Comparison of ENCODE assay signal across 9 mouse cellular contexts in the genomic region with DNA sequence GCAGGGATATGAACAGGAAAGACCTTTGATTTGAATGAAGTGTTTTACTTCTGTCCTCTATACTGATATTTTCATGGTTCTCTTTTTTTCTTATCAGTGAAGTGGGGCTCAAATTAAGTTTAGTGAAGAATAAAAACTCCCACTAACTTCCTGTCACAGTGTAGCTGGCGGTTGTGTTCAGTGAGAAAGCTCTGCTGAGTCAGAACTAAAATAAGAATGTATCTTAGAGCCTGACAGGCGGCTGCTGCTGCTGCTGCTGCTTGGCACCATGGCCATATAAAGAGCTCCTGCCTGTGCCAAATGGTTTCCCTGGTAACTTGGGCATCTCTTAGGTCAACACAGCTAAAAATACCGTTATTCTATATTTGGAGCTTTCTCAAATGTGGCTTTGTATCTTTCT.
A peak's percentile ranks its signal among the peaks of the same experiment; 100 is the strongest.
DNase-seq lines count a peak whose midpoint lies in the region; ATAC-seq and TF ChIP-seq lines count a peak whose summit lies in the region.
"Had no signal": no experiment of that assay in that cellular context is flagged by ENCODE, and none has a peak within 500 bp of the region (broad histone marks: within the 10 kb centered on the region; RNA-seq: fewer than 3 reads in every experiment).

No protein-coding gene starts in this region.

- ATAC-seq in liver, embryonic 11.5 days (replicated peaks; ENCODE audit: low FRiP score) = no peak
- no peak for ATAC-seq in liver, postnatal 0 days
- ATAC-seq in intestine, embryonic 16.5 days = peak; percentile 52
- peak; percentile 66 for ATAC-seq in midbrain, embryonic 15.5 days (replicated peaks)

- no peak for TF ChIP-seq EP300 in liver, postnatal 0 days (IDR thresholded peaks at IDR 0.05; ENCODE audit: low read depth)

- DNase-seq in liver, embryonic 11.5 days (ENCODE audit: low spot score) = no peak
- no peak for DNase-seq in liver, postnatal 0 days
- peak in 1 of 2 experiments; percentile 87 for DNase-seq in cerebellum, adult 2 months
- DNase-seq in frontal cortex, adult 2 months (ENCODE audit: extremely low spot score in 1 of 2, low spot score in 1 of 2) = peak; percentile 87 to 91
- DNase-seq in ovary, adult 18-20 months (ENCODE audit: low spot score) = no peak
- no peak for DNase-seq in urinary bladder, adult 2 months (ENCODE audit: low spot score)

- H3K36me3 ChIP-seq in liver, embryonic 11.5 days (ENCODE audit: control insufficient read depth, insufficient read depth, low read length) = no peaks in the 10 kb centered on the region
- 0 out of 2 replicates have a peak, but pooled peaks cover 6% of the 10 kb centered on the region for H3K36me3 ChIP-seq in liver, postnatal 0 days (replicated peaks; ENCODE audit: insufficient read depth, low read length)
- H3K36me3 ChIP-seq in intestine, embryonic 16.5 days (ENCODE audit: control insufficient read depth, insufficient read depth, low read length) = no peaks in the 10 kb centered on the region
- H3K36me3 ChIP-seq in midbrain, embryonic 15.5 days (replicated peaks) = no peaks in the 10 kb centered on the region
- H3K36me3 ChIP-seq: embryonic facial prominence, embryonic 12.5 days had no signal

- no peak overlapping the region for H3K4me3 ChIP-seq in liver, embryonic 11.5 days (ENCODE audit: low read depth, low read length)
- no peak overlapping the region for H3K4me3 ChIP-seq in liver, postnatal 0 days (ENCODE audit: low read depth, low read length)
- H3K4me3 ChIP-seq in cerebellum, adult 2 months (replicated peaks; ENCODE audit: insufficient read depth, low read depth, low read length) = no peak overlapping the region
- H3K4me3 ChIP-seq in intestine, embryonic 16.5 days (ENCODE audit: low read length) = no peak overlapping the region
- no peak overlapping the region for H3K4me3 ChIP-seq in midbrain, embryonic 15.5 days
- H3K4me3 ChIP-seq: embryonic facial prominence, embryonic 12.5 days had no signal

- no peak for TF ChIP-seq POLR2A in cerebellum, adult 2 months (IDR thresholded peaks at IDR 0.05; ENCODE audit: borderline replicate concordance, insufficient read depth, low read length)

- H3K4me2 ChIP-seq in liver, embryonic 11.5 days = no peak overlapping the region; the same call in 1 of the 2 replicates
- H3K4me2 ChIP-seq in liver, postnatal 0 days (ENCODE audit: low read depth, low read length) = no peak overlapping the region
- H3K4me2 ChIP-seq in intestine, embryonic 16.5 days (ENCODE audit: low read depth, low read length) = no peak overlapping the region
- H3K4me2 ChIP-seq in midbrain, embryonic 15.5 days = no peak overlapping the region
- H3K4me2 ChIP-seq: embryonic facial prominence, embryonic 12.5 days had no signal

- H3K27me3 ChIP-seq in liver, embryonic 11.5 days (replicated peaks; ENCODE audit: control insufficient read depth, insufficient read depth, low read length) = no peaks in the 10 kb centered on the region
- H3K27me3 ChIP-seq in liver, postnatal 0 days (ENCODE audit: insufficient read depth, low read length) = no peaks in the 10 kb centered on the region
- no peaks in the 10 kb centered on the region for H3K27me3 ChIP-seq in cerebellum, adult 2 months (ENCODE audit: control insufficient read depth, insufficient read depth, low read length)
- H3K27me3 ChIP-seq in intestine, embryonic 16.5 days (replicated peaks; ENCODE audit: control insufficient read depth, insufficient read depth, low read length) = no peaks in the 10 kb centered on the region
- no peaks in the 10 kb centered on the region for H3K27me3 ChIP-seq in midbrain, embryonic 15.5 days (replicated peaks)
- H3K27me3 ChIP-seq: embryonic facial prominence, embryonic 12.5 days had no signal

- WGBS in liver, embryonic 11.5 days = 43% methylated on average over 3 of the region's 3 CpGs
- 38% methylated on average over 3 of the region's 3 CpGs for WGBS in liver, postnatal 0 days (ENCODE audit: insufficient replicate concordance)
- WGBS in cerebellum, adult 2 months = 0% methylated on average over 3 of the region's 3 CpGs
- 33% methylated on average over 3 of the region's 3 CpGs for WGBS in intestine, embryonic 16.5 days
- WGBS in midbrain, embryonic 15.5 days = 34% methylated on average over 3 of the region's 3 CpGs

- H3K4me1 ChIP-seq in liver, embryonic 11.5 days (replicated peaks; ENCODE audit: control insufficient read depth, insufficient read depth, low read length) = peaks cover 23% of the 10 kb centered on the region
- peaks cover 19% of the 10 kb centered on the region for H3K4me1 ChIP-seq in liver, postnatal 0 days (ENCODE audit: insufficient read depth)
- H3K4me1 ChIP-seq in cerebellum, adult 2 months (ENCODE audit: control insufficient read depth, insufficient read depth, low read length) = peaks cover 38% of the 10 kb centered on the region; the same call in 1 of the 2 replicates
- peaks cover 16% of the 10 kb centered on the region for H3K4me1 ChIP-seq in intestine, embryonic 16.5 days (ENCODE audit: control insufficient read depth, insufficient read depth, low read length)
- peaks cover 29% of the 10 kb centered on the region for H3K4me1 ChIP-seq in midbrain, embryonic 15.5 days

- no peaks in the 10 kb centered on the region for H3K9me3 ChIP-seq in liver, embryonic 11.5 days (ENCODE audit: control insufficient read depth, low read length)
- no peaks in the 10 kb centered on the region for H3K9me3 ChIP-seq in liver, postnatal 0 days (ENCODE audit: low read length)
- no peaks in the 10 kb centered on the region for H3K9me3 ChIP-seq in intestine, embryonic 16.5 days (ENCODE audit: control insufficient read depth, low read length)
- no peaks in the 10 kb centered on the region for H3K9me3 ChIP-seq in midbrain, embryonic 15.5 days
- H3K9me3 ChIP-seq: embryonic facial prominence, embryonic 12.5 days had no signal

- no peak for TF ChIP-seq CTCF in liver, postnatal 0 days (IDR thresholded peaks at IDR 0.05; ENCODE audit: low read depth)
- TF ChIP-seq CTCF in cerebellum, adult 2 months (IDR thresholded peaks at IDR 0.05; ENCODE audit: borderline replicate concordance, insufficient read depth, low read depth, low read length) = no peak

- no peak overlapping the region for H3K9ac ChIP-seq in liver, embryonic 11.5 days (ENCODE audit: low read depth, low read length)
- H3K9ac ChIP-seq in liver, postnatal 0 days (replicated peaks) = no peak overlapping the region
- no peak overlapping the region for H3K9ac ChIP-seq in intestine, embryonic 16.5 days (ENCODE audit: low read depth, low read length)
- H3K9ac ChIP-seq in midbrain, embryonic 15.5 days = no peak overlapping the region
- H3K9ac ChIP-seq: embryonic facial prominence, embryonic 12.5 days had no signal

- H3K27ac ChIP-seq in liver, embryonic 11.5 days (ENCODE audit: low read depth, low read length) = peak overlapping the region; percentile 53; the same call in 1 of the 2 replicates
- H3K27ac ChIP-seq in liver, postnatal 0 days (ENCODE audit: low read depth) = no peak overlapping the region
- H3K27ac ChIP-seq in cerebellum, adult 2 months (ENCODE audit: insufficient read depth, low read length) = peak overlapping the region; percentile 84
- no peak overlapping the region for H3K27ac ChIP-seq in intestine, embryonic 16.5 days (ENCODE audit: low read length)
- H3K27ac ChIP-seq in midbrain, embryonic 15.5 days = peak overlapping the region; percentile 71

Comparison
In these comparisons a context has a peak if more than half of its experiments do, and no peak if none do; other contexts are left out.
1. H3K27ac ChIP-seq: peak in liver, embryonic 11.5 days (single experiment), cerebellum, adult 2 months (single experiment) and midbrain, embryonic 15.5 days (single experiment); none in liver, postnatal 0 days (single experiment) and intestine, embryonic 16.5 days (single experiment).
2. ATAC-seq: peak in intestine, embryonic 16.5 days (single experiment) and midbrain, embryonic 15.5 days (single experiment); none in liver, embryonic 11.5 days (single experiment) and liver, postnatal 0 days (single experiment).
3. DNase-seq: peak in frontal cortex, adult 2 months (2 of 2); none in liver, embryonic 11.5 days (single experiment), liver, postnatal 0 days (single experiment), ovary, adult 18-20 months (single experiment) and urinary bladder, adult 2 months (single experiment).